Mouse (Mus musculus): ENCODE measurements around the gene Sox14. TPM values are rescaled to one million over a fixed set of nuclear protein-coding genes. Genes with fewer than 3 reads are reported as not detected.

Sox14 gene
- polyA plus RNA-seq, 1 experiment: not detected

- H3K36me3 ChIP-seq (ENCODE audit: control insufficient read depth, insufficient read depth, low read length): no peaks in the 10 kb centered on the region
- DNase-seq (ENCODE audit: low read depth in 1 of 2, low spot score in 2 of 2): no peak
- H3K27ac ChIP-seq (ENCODE audit: insufficient read depth, low read length): no peak overlapping the region
- peaks cover 25% of the 10 kb centered on the region for H3K27me3 ChIP-seq (ENCODE audit: control insufficient read depth, insufficient read depth, low read length)
- 25% methylated on average over 2 of the region's 2 CpGs for WGBS
- H3K4me3 ChIP-seq (ENCODE audit: extremely low read depth, insufficient read depth, insufficient read length): no peak overlapping the region
- TF ChIP-seq CTCF (IDR thresholded peaks at IDR 0.05; ENCODE audit: extremely low read depth, insufficient read depth, insufficient read length, insufficient replicate concordance) (no peak), POLR2A (IDR thresholded peaks at IDR 0.05; ENCODE audit: low read depth, low read length) (no peak)
- no peaks in the 10 kb centered on the region for H3K4me1 ChIP-seq (ENCODE audit: control insufficient read depth, insufficient read depth, insufficient read length)
Measured at GRCm38 (mm10) chr9:99873721-99874120, 2.2 kb downstream of the Sox14 start.

GRCm38 (mm10) chr9:99873116-99873620, 2.8 kb downstream of the Sox14 start:
- DNase-seq (ENCODE audit: low read depth in 1 of 2, low spot score in 2 of 2): no peak
- no peaks in the 10 kb centered on the region for H3K4me1 ChIP-seq (ENCODE audit: control insufficient read depth, insufficient read depth, insufficient read length)
- H3K27me3 ChIP-seq (ENCODE audit: control insufficient read depth, insufficient read depth, low read length): peaks cover 25% of the 10 kb centered on the region
- 3% methylated on average over 15 of the region's 15 CpGs for WGBS
- TF ChIP-seq POLR2A (IDR thresholded peaks at IDR 0.05; ENCODE audit: low read depth, low read length): no peak
- TF ChIP-seq CTCF (IDR thresholded peaks at IDR 0.05; ENCODE audit: extremely low read depth, insufficient read depth, insufficient read length, insufficient replicate concordance): no peak
- H3K36me3 ChIP-seq (ENCODE audit: control insufficient read depth, insufficient read depth, low read length): no peaks in the 10 kb centered on the region
- no peak overlapping the region for H3K27ac ChIP-seq (ENCODE audit: insufficient read depth, low read length)
- no peak overlapping the region for H3K4me3 ChIP-seq (ENCODE audit: extremely low read depth, insufficient read depth, insufficient read length)

- DNase-seq (ENCODE audit: low read depth in 1 of 2, low spot score in 2 of 2): no peak
- Histone ChIP-seq H3K27me3 (ENCODE audit: control insufficient read depth, insufficient read depth, low read length) (peaks cover 25% of the 10 kb centered on the region), H3K36me3 (ENCODE audit: control insufficient read depth, insufficient read depth, low read length) (no peaks in the 10 kb centered on the region), H3K4me3 (ENCODE audit: extremely low read depth, insufficient read depth, insufficient read length) (no peak overlapping the region), H3K27ac (ENCODE audit: insufficient read depth, low read length) (no peak overlapping the region), H3K4me1 (ENCODE audit: control insufficient read depth, insufficient read depth, insufficient read length) (no peaks in the 10 kb centered on the region)
- 11% methylated on average over 31 of the region's 31 CpGs for whole genome bisulfite sequencing
- TF ChIP-seq CTCF (IDR thresholded peaks at IDR 0.05; ENCODE audit: extremely low read depth, insufficient read depth, insufficient read length, insufficient replicate concordance) (no peak), POLR2A (IDR thresholded peaks at IDR 0.05; ENCODE audit: low read depth, low read length) (no peak)
Measured at GRCm38 (mm10) chr9:99872204-99873115, 3.5 kb downstream of the Sox14 start.

- no peaks in the 10 kb centered on the region for H3K36me3 ChIP-seq (ENCODE audit: control insufficient read depth, insufficient read depth, low read length)
- DNase-seq (ENCODE audit: low read depth in 1 of 2, low spot score in 2 of 2): no peak
- WGBS: 6% methylated on average over 34 of the region's 34 CpGs
- H3K27me3 ChIP-seq (ENCODE audit: control insufficient read depth, insufficient read depth, low read length): peaks cover 23% of the 10 kb centered on the region
- H3K4me3 ChIP-seq (ENCODE audit: extremely low read depth, insufficient read depth, insufficient read length): no peak overlapping the region
- H3K4me1 ChIP-seq (ENCODE audit: control insufficient read depth, insufficient read depth, insufficient read length): no peaks in the 10 kb centered on the region
- no peak overlapping the region for H3K27ac ChIP-seq (ENCODE audit: insufficient read depth, low read length)
- TF ChIP-seq POLR2A (IDR thresholded peaks at IDR 0.05; ENCODE audit: low read depth, low read length) (no peak), CTCF (IDR thresholded peaks at IDR 0.05; ENCODE audit: extremely low read depth, insufficient read depth, insufficient read length, insufficient replicate concordance) (no peak)
Measured at GRCm38 (mm10) chr9:99871556-99872203, 4.3 kb downstream of the Sox14 start.

- no peak for TF ChIP-seq CTCF (IDR thresholded peaks at IDR 0.05; ENCODE audit: extremely low read depth, insufficient read depth, insufficient read length, insufficient replicate concordance)
- TF ChIP-seq POLR2A (IDR thresholded peaks at IDR 0.05; ENCODE audit: low read depth, low read length): no peak
- peaks cover 21% of the 10 kb centered on the region for H3K27me3 ChIP-seq (ENCODE audit: control insufficient read depth, insufficient read depth, low read length)
- no peak for DNase-seq (ENCODE audit: low read depth in 1 of 2, low spot score in 2 of 2)
- H3K4me3 ChIP-seq (ENCODE audit: extremely low read depth, insufficient read depth, insufficient read length): no peak overlapping the region
- H3K36me3 ChIP-seq (ENCODE audit: control insufficient read depth, insufficient read depth, low read length): no peaks in the 10 kb centered on the region
- 6% methylated on average over 37 of the region's 37 CpGs for WGBS
- no peaks in the 10 kb centered on the region for H3K4me1 ChIP-seq (ENCODE audit: control insufficient read depth, insufficient read depth, insufficient read length)
- no peak overlapping the region for H3K27ac ChIP-seq (ENCODE audit: insufficient read depth, low read length)
Measured at GRCm38 (mm10) chr9:99870780-99871555, 5.0 kb downstream of the Sox14 start.

- Histone ChIP-seq H3K36me3 (ENCODE audit: control insufficient read depth, insufficient read depth, low read length) (no peaks in the 10 kb centered on the region), H3K27ac (ENCODE audit: insufficient read depth, low read length) (no peak overlapping the region), H3K4me1 (ENCODE audit: control insufficient read depth, insufficient read depth, insufficient read length) (no peaks in the 10 kb centered on the region), H3K27me3 (ENCODE audit: control insufficient read depth, insufficient read depth, low read length) (peaks cover 21% of the 10 kb centered on the region), H3K4me3 (ENCODE audit: extremely low read depth, insufficient read depth, insufficient read length) (no peak overlapping the region)
- 3% methylated on average over 34 of the region's 34 CpGs for WGBS
- no peak for DNase-seq (ENCODE audit: low read depth in 1 of 2, low spot score in 2 of 2)
- TF ChIP-seq POLR2A (IDR thresholded peaks at IDR 0.05; ENCODE audit: low read depth, low read length) (no peak), CTCF (IDR thresholded peaks at IDR 0.05; ENCODE audit: extremely low read depth, insufficient read depth, insufficient read length, insufficient replicate concordance) (no peak)
Measured at GRCm38 (mm10) chr9:99869936-99870779, 5.8 kb downstream of the Sox14 start.

All from spleen, adult 2 months (tissue).